Mouse (Mus musculus) spleen, adult 12 weeks (tissue): ENCODE measurements around the gene Defa20.
"Not testable (repeated sequence)": the region's sequence is repeated elsewhere in the genome, so short reads cannot be mapped to it uniquely, and the experiment has no call there.

Experiments
- DNase-seq: peaks from one replicate; pipeline ENCODE4 v3.0.0; 2022; ENCODE audit warnings: low spot score

Defa20 gene

GRCm38 (mm10) chr8:21508958-21509357 lies at the start of gene Defa20:
TSS of gene Defa20 (plus strand) at chr8:21509258.
- DNase-seq: not testable (repeated sequence)

DNA sequence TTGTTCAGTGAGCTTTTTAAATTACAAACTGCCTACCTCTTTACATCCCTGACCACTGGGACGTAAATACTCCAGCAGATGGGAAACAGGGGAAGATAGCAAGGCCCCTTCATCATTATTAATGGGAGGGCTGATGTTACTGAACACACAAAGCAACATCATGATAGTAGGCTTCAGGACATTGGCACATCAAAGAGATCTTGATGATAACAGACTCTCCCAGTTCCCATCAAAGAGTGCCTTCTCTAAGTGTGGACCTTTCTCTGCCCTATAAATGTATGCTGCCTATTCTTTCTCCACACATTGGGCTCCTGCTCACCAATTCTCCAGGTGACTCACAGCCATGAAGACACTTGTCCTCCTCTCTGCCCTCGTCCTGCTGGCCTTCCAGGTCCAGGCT lies 19.7 kb downstream of the Defa20 start, which contains the start of gene Defa32:
Gene Defa32 (plus strand): TSS at position 301 of the 400 bp plus-strand sequence.
- not testable (repeated sequence) for DNase-seq
